Mouse (Mus musculus) bone marrow, adult 2 months (tissue): ENCODE results near the gene Rtel1. TPM values are rescaled to one million over a fixed set of nuclear protein-coding genes. Genes with fewer than 3 reads are reported as not detected.
A peak's percentile ranks its signal among the peaks of the same experiment; 100 is the strongest.

Experiments
- H3K27ac ChIP-seq: fragments of 200-500 bp; 2 replicates; pipeline ENCODE4 v1.5.1; 2012; ENCODE audit warnings: low read depth, mild to moderate bottlenecking, control low read depth, inconsistent platforms, low read length; ENCODE audit not compliant: control insufficient read depth, poor library complexity, insufficient read depth
- H3K4me1 ChIP-seq: fragments of 200-500 bp; 2 replicates; pipeline ENCODE4 v1.6.1; 2011; ENCODE audit warnings: low read length; ENCODE audit not compliant: control insufficient read depth, insufficient read depth
- H3K4me3 ChIP-seq: fragments of 200-500 bp; replicated peaks from 2 replicates; pipeline ENCODE3; 2011; ENCODE audit warnings: mild to moderate bottlenecking, low read depth, low read length, control low read depth; ENCODE audit not compliant: control insufficient read depth
- CTCF ChIP-seq: fragments of 200-500 bp; IDR thresholded peaks from 2 replicates; pipeline ENCODE4 v1.5.1; 2011; ENCODE audit warnings: low read length, control low read depth; ENCODE audit not compliant: control insufficient read depth, insufficient read depth
- POLR2A ChIP-seq: fragments of 200-500 bp; IDR thresholded peaks from 2 replicates; pipeline ENCODE4 v1.6.1; 2011; ENCODE audit warnings: low read depth, mild to moderate bottlenecking, control low read depth, low read length, borderline replicate concordance; ENCODE audit not compliant: control insufficient read depth
- WGBS: fragments of 180-500 bp; shearing (Covaris S2); methylation state at CpG from one replicate; pipeline ENCODE4 v1.1.7; 2018; 5-methylcytosine and 5-hydroxymethylcytosine counted together
- polyA plus RNA-seq: library from polyadenylated mRNA; stranded (reverse); fragments of >200 nt; gene quantifications from 2 replicates; pipeline ENCODE4 v1.2.4, GENCODE M21; 2011; ENCODE audit warnings: low replicate concordance; ENCODE audit not compliant: missing spikeins, insufficient read depth, insufficient read length

Gene Rtel1
- 44.7 and 86.6 TPM in 2 replicates for polyA plus RNA-seq

DNA sequence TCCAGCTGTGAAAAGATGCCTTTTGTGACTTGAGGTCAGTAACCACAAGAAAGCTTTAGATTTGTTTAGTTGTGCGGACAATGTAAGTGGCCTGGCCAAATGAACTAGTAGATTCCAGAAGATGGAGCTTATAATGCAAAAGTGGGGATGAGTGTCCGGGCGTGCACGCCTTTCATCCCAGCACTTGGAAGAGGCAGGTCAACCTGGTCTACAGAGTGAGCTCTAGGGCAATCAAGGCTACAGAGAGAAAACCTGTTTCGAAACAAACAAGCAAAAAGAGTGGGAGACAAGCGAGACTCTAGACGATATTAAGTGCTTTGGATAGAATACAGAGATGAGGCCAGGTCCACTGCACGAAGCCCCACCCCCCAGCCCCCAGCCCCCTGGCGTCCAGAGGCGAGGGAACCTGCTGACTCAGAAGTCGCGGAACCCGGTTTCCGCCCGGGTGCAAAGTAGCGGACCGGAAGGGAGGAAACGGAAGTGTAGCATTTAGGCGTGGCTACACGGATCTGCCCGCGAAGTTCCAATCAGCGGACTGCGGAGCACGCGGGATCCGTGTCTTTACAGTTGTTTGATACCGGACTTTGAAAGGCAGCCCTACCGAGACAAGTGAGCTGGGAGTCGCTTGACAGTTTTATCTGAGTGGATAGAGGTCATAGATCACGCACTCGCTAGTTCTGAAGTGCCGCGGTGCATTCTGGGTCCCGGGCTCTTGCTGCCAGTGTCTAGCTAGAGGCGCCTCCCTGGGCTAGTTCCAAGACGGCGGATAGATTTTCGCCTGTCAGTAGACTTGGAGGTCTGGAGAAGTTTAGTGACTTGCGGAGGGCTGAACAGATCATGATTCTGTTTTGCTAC is at the start of gene Rtel1:
Rtel1 (plus strand) TSS at position 492 of the 855 bp plus-strand sequence.
- 4% methylated on average over 40 of the region's 40 CpGs for WGBS
- TF ChIP-seq POLR2A (peak; percentile 43; the same call in 1 of the 2 replicates), CTCF (no peak)
- peak within 1 kb of the TSS; percentile 90 for H3K4me3 ChIP-seq
- peak within 1 kb of the TSS; percentile 83 for H3K27ac ChIP-seq
- H3K4me1 ChIP-seq: no peaks in the 10 kb centered on the region; the same call in 1 of the 2 replicates

- 88% methylated on average over 2 of the region's 2 CpGs for WGBS
- Histone ChIP-seq H3K4me3 (no peak overlapping the region), H3K4me1 (no peaks in the 10 kb centered on the region), H3K27ac (no peak overlapping the region)
- TF ChIP-seq POLR2A (no peak), CTCF (no peak)
Measured at GRCm38 (mm10) chr2:181272092-181272491, 47.4 kb upstream of the Rtel1 start.

DNA sequence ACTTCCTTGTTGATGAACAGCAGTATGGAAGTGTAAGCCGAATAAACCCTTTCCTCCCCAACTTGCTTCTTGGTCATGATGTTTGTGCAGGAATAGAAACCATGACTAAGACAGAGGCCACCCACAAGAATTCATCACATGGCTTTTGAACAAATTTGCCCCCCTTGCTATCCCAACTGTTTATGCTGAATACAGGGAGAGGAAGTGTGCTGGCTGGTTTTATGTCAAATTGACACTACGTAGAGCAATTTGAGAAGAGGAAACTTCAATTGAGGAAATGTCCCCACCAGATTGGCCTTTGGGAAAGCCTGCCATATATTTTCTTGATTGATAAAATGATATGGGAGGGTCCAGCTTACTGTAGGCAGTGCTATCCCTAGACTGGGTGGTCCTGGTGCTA is 45.7 kb upstream of the Rtel1 start:
- TF ChIP-seq CTCF (no peak), POLR2A (no peak)
- 62% methylated on average over 2 of the region's 2 CpGs for WGBS
- Histone ChIP-seq H3K4me1 (no peaks in the 10 kb centered on the region), H3K4me3 (no peak overlapping the region), H3K27ac (no peak overlapping the region)

DNA sequence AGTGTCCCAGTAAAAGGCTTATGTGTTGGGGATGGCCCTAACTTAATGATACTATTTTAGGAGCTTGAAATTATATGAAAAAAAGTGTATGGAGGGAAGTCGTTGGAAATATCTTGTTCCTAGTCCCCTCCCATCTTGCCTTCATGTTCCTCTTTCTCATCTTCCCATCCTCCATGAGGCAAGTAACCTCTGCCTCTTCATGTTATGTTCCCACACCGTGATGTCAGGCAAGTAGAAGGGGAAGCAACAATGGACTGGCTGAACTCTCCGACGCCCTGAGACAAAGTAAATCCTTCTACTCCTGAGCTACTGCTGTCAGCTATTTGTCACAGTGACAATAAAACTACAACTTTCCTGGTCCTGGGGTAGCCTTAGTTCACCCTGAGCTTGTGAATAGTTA is 44.9 kb upstream of the Rtel1 start:
- no peak overlapping the region for H3K27ac ChIP-seq
- H3K4me3 ChIP-seq: no peak overlapping the region
- WGBS: 29% methylated on average over 4 of the region's 4 CpGs
- H3K4me1 ChIP-seq: no peaks in the 10 kb centered on the region
- no peak for TF ChIP-seq POLR2A
- no peak for TF ChIP-seq CTCF

GRCm38 (mm10) chr2:181276766-181277165 is 42.8 kb upstream of the Rtel1 start:
- no peak for TF ChIP-seq CTCF
- no peaks in the 10 kb centered on the region for H3K4me1 ChIP-seq
- WGBS: 60% methylated on average over 1 of the region's 1 CpGs
- H3K27ac ChIP-seq: no peak overlapping the region
- H3K4me3 ChIP-seq: no peak overlapping the region

DNA sequence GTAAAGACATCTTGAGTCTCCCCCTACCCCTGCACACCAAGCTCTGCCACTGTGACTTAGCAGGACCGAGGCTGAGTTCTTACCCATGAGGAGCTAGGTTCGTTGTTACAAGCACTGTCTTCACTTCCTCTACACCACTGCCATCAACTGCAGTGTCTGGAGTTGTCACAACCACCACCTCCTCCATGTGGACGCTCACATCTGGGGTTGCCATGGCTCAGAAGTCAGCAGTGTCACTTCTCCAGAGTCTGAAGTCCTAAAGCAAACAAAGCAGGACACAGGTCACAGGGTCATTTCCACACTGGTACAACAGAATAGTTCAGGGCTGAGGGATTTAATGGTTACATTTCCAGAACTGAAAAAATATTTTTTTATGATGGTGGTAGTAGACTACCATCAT is 41.7 kb upstream of the Rtel1 start:
- H3K4me3 ChIP-seq: no peak overlapping the region
- WGBS: 55% methylated on average over 3 of the region's 3 CpGs
- no peaks in the 10 kb centered on the region for H3K4me1 ChIP-seq
- TF ChIP-seq CTCF (no peak), POLR2A (no peak)
- no peak overlapping the region for H3K27ac ChIP-seq

DNA sequence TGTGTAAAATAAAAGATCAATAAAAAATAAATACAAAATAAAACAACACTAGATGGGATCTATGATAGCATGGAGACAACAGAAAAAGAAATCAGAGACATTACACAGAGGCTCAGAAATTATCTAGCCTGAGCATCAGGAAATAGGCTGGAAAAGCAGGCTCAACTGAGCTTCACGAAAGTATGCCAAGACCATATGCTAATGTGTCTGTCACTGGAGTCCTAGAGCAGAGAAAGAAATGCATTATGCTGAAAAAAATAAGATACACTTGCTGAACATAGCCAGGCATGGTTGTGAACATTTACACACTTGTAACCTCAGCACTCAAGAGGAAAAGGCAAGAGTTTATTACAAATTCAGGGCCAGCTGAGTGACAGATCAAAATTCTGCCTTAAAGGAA is 39.6 kb upstream of the Rtel1 start:
- Histone ChIP-seq H3K27ac (no peak overlapping the region), H3K4me3 (no peak overlapping the region), H3K4me1 (no peaks in the 10 kb centered on the region)
- WGBS: 78% methylated on average over 1 of the region's 1 CpGs
- no peak for TF ChIP-seq CTCF

DNA sequence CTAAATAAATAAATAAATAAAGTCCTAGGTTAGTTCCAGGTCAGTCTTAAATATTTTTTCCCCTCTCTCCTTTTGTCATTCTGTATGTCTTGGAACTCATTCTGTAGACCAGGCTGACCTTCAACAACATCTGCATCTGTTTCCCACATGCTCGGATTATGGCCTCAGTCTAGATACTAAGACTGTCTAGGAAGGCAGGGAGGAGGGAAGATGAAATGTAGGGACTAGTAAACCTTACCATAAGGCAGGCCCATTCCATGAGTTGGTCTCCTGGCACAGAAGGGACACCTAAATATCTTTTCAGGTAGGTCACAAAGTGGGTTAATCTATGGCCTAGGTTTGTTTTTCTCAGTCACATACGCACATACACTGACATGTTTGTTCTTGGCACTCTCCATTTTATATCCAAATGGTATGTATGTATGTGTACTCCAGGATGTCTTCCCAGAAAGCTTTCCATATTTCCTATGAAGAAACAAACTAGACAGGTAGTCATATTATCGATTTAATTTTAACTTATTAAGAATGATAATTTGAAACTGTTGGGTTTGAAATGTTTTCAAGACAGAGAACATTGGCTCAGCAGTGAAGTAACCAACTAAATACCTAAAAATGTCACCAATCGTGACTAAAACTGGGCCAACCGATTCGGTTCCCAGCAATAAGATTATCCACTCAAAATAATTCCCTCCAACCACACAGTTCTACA is 32.8 kb upstream of the Rtel1 start:
- no peak for TF ChIP-seq CTCF
- no peak for TF ChIP-seq POLR2A
- Histone ChIP-seq H3K4me1 (peaks cover 7% of the 10 kb centered on the region; the same call in 1 of the 2 replicates), H3K4me3 (peak overlapping the region; percentile 92), H3K27ac (peak overlapping the region; percentile 98)
- 39% methylated on average over 6 of the region's 6 CpGs for WGBS
